Mouse (Mus musculus): Measurements from ENCODE around the gene Pygo1.
A peak's percentile ranks its signal among the peaks of the same experiment; 100 is the strongest.

The Pygo1 gene

DNA sequence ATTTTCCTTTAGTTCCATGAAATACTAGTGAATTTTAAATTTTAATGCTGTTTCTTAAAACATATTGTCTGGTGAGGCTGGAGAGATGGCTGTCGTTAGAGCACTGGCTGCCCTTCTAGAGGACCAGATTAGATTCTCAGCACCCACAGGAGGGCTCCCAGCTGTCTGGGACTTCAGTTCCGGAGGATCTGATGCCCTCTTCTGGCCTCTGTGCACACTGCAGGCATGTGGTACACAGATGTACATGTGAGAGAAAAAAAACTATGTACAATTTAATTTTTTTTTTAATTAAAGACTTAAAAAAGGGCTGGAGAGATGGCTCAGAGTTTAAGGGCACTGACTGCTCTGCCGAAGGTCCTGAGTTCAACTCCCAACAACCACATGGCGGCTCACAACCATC lies 9.9 kb downstream of the Pygo1 start:
- no peak for DNase-seq (ENCODE audit: low spot score in 2 of 2)

- DNase-seq (ENCODE audit: low spot score in 2 of 2) = no peak
Observed at GRCm38 (mm10) chr9:72936301-72936700, 10.9 kb downstream of the Pygo1 start.

DNA sequence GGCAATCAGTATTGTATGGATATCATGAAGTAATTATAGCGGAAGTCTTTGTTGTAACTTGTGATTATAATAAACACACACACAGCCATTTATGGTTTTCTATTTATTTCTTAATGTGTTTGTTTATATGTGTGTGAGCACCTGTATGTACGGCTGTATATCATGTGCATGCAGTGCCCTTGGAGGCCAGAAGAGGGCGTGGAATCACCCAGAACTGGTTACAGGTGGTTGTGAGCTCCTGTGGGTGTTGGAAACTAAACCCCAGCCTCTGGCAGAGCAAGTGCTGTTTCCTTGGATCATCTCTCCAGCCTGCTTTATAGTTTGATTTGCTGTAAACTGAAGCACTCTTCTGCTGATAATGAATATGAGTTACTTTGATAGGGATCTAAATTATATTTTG lies 18.0 kb downstream of the Pygo1 start:
- no peak for DNase-seq (ENCODE audit: low spot score in 2 of 2)

- no peak for DNase-seq (ENCODE audit: low spot score in 2 of 2)
Observed at GRCm38 (mm10) chr9:72944286-72944685, 18.8 kb downstream of the Pygo1 start.

GRCm38 (mm10) chr9:72947010-72947409 lies 21.6 kb downstream of the Pygo1 start:
- no peak for DNase-seq (ENCODE audit: low spot score in 2 of 2)

- DNase-seq (ENCODE audit: low spot score in 2 of 2) = no peak
Observed at GRCm38 (mm10) chr9:72949572-72949971, 24.1 kb downstream of the Pygo1 start.

DNA sequence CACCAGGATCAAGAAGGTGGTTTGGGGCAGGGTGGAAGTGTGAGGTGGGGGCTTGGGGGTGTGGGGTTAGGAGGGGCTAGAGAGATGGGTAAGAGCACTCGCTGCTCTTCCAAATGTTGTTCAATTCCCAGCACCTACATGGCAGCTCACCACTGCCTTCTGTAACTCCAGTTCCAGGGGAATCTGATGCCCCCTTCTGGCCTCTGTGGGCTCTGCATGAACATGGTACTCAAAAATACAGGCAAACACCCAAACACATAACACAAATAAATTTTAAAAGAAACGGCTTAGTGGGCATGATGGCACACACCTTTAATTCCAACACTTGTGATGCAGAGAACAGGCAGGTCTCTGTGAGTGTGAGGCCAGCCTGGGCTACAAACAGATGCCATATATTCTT lies 29.3 kb downstream of the Pygo1 start:
- no peak for DNase-seq (ENCODE audit: low spot score in 2 of 2)

DNA sequence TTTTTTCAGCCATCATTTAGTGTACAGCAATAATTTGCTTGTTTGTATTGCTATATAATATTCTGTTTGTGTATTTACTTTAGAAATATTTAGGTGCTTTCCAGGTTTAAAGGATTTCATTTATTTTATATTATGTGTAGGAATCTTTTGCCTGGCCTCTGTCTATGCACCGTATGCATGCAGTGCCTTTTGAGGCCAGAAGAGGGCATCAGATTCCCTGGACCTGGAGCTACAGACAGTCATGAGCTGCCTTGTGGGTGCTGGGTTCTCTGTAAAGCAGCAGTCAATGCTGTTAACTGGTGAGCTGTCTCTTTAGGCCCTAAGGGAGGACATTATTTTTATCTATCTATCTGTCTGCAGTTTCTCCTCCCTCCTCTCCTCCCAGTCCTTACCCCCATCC lies 30.1 kb downstream of the Pygo1 start:
- peak in 1 of 2 experiments; percentile 26 for DNase-seq (ENCODE audit: low spot score in 2 of 2)

GRCm38 (mm10) chr9:72958521-72959450 lies 33.3 kb downstream of the Pygo1 start, which contains the start of the genes Dyx1c1 and Gm44503:
Dyx1c1 (plus strand) TSS chr9:72958785.
Gm44503 (plus strand) TSS chr9:72958852.
- DNase-seq (ENCODE audit: low spot score in 2 of 2) = peak; percentile 59 to 65

DNA sequence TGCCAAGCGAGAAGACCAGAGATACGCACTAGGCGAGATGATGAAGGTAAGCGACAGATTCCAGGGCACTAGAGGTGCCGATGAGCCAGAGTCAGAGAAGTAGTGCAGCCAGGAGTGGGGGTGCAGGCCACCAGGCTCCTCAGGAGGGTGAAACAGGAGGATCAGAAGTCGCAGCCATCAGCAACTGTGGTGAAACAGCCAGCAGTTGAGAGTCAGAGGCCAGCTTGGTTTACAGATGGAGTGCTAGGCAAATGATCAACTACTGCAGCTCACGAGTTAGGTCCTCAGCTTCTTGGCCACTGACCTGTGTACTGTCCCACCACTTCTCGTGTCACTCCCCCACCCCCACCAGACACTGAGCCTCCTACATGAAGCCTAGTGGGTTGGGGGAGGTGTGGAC lies 35.9 kb downstream of the Pygo1 start:
- DNase-seq (ENCODE audit: low spot score in 2 of 2) = no peak

GRCm38 (mm10) chr9:72961959-72962358 lies 36.5 kb downstream of the Pygo1 start:
- DNase-seq (ENCODE audit: low spot score in 2 of 2) = no peak

- DNase-seq (ENCODE audit: low spot score in 2 of 2) = peak; percentile 58 to 68
Observed at GRCm38 (mm10) chr9:72968349-72969061, 43.1 kb downstream of the Pygo1 start.

DNA sequence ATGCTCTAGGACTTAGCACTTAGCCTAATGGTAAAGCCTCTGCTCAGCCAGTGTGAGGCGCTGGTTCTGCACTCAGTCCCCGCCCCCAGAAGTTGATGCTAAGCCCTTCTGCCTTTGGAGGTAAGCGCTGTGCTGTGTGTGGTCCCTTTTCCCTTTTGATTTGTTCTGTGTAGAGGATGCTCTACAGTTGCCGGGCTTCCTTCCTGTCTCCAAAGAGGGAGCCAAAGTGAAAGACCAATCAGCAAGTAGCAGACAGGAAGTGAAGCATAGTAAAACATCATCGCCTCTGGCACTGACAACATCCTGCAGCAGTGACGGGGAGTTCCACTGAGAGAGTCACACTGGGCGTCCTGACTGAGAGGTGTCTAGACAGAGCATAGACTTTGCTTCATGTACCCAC lies 44.4 kb downstream of the Pygo1 start:
- no peak for DNase-seq (ENCODE audit: low spot score in 2 of 2)

DNA sequence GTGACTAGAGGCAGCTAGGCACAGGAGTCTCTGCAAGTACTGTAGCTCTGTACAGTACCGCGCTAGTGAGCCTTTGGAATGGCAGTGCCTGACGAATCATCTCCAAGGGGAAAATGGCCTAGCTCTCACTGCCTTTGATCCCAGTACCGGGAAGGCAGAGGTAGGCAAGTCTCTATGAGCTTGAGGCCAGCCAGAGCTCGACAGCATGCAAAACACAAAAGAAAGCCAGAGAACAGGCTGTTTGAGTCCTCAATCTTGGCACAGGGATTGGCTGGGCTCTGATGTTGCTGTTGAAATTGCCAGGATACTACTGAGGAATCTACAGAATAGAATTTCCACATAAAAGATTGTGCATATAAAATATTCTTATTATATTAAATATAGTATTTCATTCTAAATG lies 47.0 kb downstream of the Pygo1 start:
- no peak for DNase-seq (ENCODE audit: low spot score in 2 of 2)

DNA sequence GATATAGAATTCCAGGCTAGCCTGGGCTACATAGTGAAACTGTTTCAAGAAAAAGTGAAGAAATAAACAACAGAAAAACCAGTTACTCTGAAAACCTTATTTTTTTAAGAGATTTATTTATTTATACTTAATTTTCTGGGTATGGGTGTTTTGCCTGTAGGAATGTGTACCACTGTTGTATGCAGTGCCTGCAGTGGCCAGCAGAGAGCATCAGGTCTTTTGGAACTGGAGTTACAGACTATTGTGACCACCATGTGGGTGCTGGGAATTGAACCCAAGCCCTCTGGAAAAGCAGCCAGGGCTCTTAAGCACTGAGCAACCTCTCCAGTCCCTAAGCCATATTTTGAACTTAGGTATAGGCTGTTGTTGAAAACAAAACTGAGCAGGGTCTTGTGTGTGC lies 47.5 kb downstream of the Pygo1 start:
- DNase-seq (ENCODE audit: low spot score in 2 of 2) = no peak

DNA sequence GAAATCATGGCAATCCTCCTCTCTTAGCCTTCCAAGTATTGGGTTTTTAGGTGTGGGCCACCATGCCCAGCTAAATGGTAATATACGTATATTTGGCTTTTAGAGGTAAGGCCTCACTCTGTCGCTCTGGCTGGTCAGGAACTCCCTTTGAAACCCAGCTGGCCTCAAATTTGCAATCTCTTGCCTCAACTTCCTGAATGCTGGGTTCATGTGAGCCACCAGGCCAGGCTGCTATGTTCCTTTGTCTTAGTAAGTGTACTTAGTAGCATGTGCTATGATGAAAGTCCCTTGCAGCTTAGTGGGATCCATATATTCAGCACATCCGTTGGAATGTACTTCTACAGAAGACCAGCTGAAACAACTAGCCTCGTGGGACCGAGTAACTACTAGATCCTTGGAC lies 49.3 kb downstream of the Pygo1 start:
- no peak for DNase-seq (ENCODE audit: low spot score in 2 of 2)

DNA sequence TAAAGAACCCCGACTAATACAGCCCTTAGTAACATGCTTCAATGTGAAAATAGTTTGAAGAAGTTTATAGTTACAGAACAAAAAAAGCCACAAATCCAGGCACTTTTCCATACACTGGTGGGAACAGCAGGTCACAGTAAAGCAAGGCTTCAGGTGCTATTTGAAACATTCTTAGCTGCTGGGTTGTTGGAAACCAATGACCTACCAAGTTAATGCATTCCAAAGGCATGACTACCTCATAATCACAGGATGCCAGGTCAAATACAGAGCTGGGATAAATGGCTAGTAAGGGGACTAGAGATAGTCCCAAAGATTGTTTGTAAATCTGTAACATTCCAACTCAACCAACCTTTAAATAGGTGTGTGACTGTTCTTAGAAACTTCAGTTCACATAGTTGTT lies 49.8 kb downstream of the Pygo1 start:
- DNase-seq (ENCODE audit: low spot score in 2 of 2) = no peak

- DNase-seq (ENCODE audit: low spot score in 2 of 2) = no peak
Observed at GRCm38 (mm10) chr9:72983066-72983465, 57.6 kb downstream of the Pygo1 start.

GRCm38 (mm10) chr9:72985250-72986220 lies 60.1 kb downstream of the Pygo1 start, which contains the start of the genes Ccpg1os and Ccpg1:
Ccpg1os (minus strand) TSS chr9:72985382.
Ccpg1 (plus strand) TSS chr9:72985429.
- peak; percentile 95 to 98 for DNase-seq (ENCODE audit: low spot score in 2 of 2)

GRCm38 (mm10) chr9:72987703-72988102 lies 62.3 kb downstream of the Pygo1 start:
- DNase-seq (ENCODE audit: low spot score in 2 of 2) = no peak

DNA sequence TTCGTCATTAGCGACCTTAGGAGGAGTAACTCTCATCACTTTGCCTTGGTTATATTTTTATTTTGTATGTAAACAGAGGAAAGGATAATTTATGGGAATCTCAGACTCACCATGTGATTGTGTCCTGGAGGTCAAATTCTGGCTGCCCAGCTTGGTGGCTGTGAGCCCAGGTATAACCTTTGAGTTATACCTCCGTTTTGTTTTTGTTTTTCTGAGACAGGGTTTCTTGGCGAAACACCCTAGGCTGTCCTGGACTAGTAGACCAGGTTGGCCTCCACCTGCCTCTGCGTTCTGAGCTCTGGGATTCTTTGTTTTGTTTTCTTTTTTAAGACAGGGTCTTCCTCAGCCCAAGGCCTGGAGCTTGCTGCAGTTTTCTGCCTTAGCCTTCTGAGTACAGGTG lies 63.3 kb downstream of the Pygo1 start:
- no peak for DNase-seq (ENCODE audit: low spot score in 2 of 2)

GRCm38 (mm10) chr9:72991420-72991819 lies 66.0 kb downstream of the Pygo1 start:
- no peak for DNase-seq (ENCODE audit: low spot score in 2 of 2)

Data from frontal cortex, postnatal 14 days (tissue).